Mouse (Mus musculus) hindbrain, embryonic 16.5 days (tissue): ENCODE measurements at regions not wholly inside any gene's neighbourhood (a gene's known extent, or its start where the extent isn't known, plus 50 kb on each side); places are given as distances from the start of the nearest gene placed in this dataset.

Source experiments
- ATAC-seq: fragments of 200-750 bp; cut with Nextera tagmentation; 2 replicates; pipeline ENCODE4 v1.8.0; 2017; ENCODE audit warnings: moderate TSS enrichment, moderate library complexity
- H3K27ac ChIP-seq: fragments of 300-500 bp; sonication (generic); 2 replicates; pipeline ENCODE4 v1.5.1; 2014; ENCODE audit warnings: low read depth, mild to moderate bottlenecking, control low read depth, low read length, moderate library complexity
- H3K27me3 ChIP-seq: fragments of 300-500 bp; sonication (generic); replicated peaks from 2 replicates; pipeline ENCODE4 v1.6.1; 2014; ENCODE audit warnings: low read length; ENCODE audit not compliant: control insufficient read depth, insufficient read depth
- H3K36me3 ChIP-seq: fragments of 300-500 bp; sonication (generic); 2 replicates; pipeline ENCODE4 v1.6.1; 2014; ENCODE audit warnings: mild to moderate bottlenecking, low read length, moderate library complexity, mixed read lengths; ENCODE audit not compliant: control insufficient read depth, insufficient read depth
- H3K4me1 ChIP-seq: fragments of 300-500 bp; sonication (generic); 2 replicates; pipeline ENCODE4 v1.6.1; 2014; ENCODE audit warnings: low read depth, low read length; ENCODE audit not compliant: control insufficient read depth, insufficient read depth
- H3K4me2 ChIP-seq: fragments of 300-500 bp; sonication (generic); 2 replicates; pipeline ENCODE4 v1.6.1; 2014; ENCODE audit warnings: mild to moderate bottlenecking, low read length, control low read depth, moderate library complexity
- H3K4me3 ChIP-seq: fragments of 300-500 bp; sonication (generic); 2 replicates; pipeline ENCODE4 v1.5.1; 2014; ENCODE audit warnings: mild to moderate bottlenecking, low read length, control low read depth, moderate library complexity
- H3K9ac ChIP-seq: fragments of 300-500 bp; sonication (generic); 2 replicates; pipeline ENCODE4 v1.6.1; 2014; ENCODE audit warnings: low read depth, mild to moderate bottlenecking, control low read depth, low read length, moderate library complexity
- H3K9me3 ChIP-seq: fragments of 300-500 bp; sonication (generic); 2 replicates; pipeline ENCODE4 v1.6.1; 2014; ENCODE audit warnings: mild to moderate bottlenecking, low read length, moderate library complexity; ENCODE audit not compliant: control insufficient read depth
- WGBS: fragments of 180-500 bp; shearing (Covaris S2); extraction: QIAGEN DNeasy Blood & Tissue Kit; methylation state at CpG from one replicate; pipeline ENCODE4 v1.1.7; 2014; 5-methylcytosine and 5-hydroxymethylcytosine counted together

DNA sequence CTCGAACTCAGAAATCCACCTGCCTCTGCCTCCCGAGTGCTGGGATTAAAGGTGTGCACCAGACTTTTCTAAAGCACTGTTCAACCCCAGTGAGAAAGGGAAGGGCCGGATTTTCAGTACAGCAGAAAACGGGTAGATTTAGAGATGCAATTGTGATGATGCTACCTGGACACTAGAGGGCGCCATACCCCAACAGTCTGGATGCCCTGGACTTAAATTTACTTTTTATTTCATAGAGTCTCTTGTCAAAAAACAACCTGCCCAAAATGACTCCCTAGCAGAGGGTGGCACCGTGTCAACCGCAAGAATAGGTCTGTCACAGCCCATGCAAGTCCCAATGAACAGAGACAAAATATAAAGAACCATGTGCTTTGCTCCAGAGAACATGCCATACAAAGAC is 394.2 kb downstream of the Sox9 start:
- H3K4me1 ChIP-seq, result peaks cover 9% of the 10 kb centered on the region
- no peaks in the 10 kb centered on the region for H3K36me3 ChIP-seq
- no peaks in the 10 kb centered on the region for H3K9me3 ChIP-seq
- H3K27me3 ChIP-seq, result no peaks in the 10 kb centered on the region
- 24% methylated on average over 7 of the region's 7 CpGs for WGBS
- H3K9ac ChIP-seq, result no peak overlapping the region
- no peak for ATAC-seq
- no peak overlapping the region for H3K4me2 ChIP-seq
- H3K4me3 ChIP-seq, result no peak overlapping the region
- no peak overlapping the region for H3K27ac ChIP-seq

DNA sequence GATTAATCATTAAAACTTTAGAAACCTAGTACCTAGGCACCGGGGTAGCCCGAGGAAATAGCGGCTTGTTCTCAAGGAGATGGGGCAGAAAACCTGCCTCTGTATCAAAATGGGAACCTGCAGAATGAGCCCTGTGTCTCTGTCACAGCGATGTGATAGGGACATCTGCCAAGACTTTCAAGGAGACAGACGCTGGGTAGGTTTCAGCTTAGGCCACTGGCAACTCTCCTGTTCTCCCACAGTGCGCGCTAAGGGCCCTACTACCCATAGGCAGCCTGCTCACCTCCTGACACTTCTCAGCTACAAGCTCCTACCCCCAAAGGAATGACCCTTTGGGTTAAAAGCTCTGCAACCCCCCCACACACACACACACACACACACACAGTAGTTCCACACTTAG is 396.4 kb downstream of the Sox9 start:
- Histone ChIP-seq H3K9ac (no peak overlapping the region), H3K27me3 (no peaks in the 10 kb centered on the region), H3K36me3 (no peaks in the 10 kb centered on the region), H3K9me3 (no peaks in the 10 kb centered on the region), H3K4me2 (no peak overlapping the region), H3K4me3 (no peak overlapping the region), H3K27ac (no peak overlapping the region), H3K4me1 (peaks cover 15% of the 10 kb centered on the region)
- no peak for ATAC-seq
- 66% methylated on average over 7 of the region's 7 CpGs for WGBS

DNA sequence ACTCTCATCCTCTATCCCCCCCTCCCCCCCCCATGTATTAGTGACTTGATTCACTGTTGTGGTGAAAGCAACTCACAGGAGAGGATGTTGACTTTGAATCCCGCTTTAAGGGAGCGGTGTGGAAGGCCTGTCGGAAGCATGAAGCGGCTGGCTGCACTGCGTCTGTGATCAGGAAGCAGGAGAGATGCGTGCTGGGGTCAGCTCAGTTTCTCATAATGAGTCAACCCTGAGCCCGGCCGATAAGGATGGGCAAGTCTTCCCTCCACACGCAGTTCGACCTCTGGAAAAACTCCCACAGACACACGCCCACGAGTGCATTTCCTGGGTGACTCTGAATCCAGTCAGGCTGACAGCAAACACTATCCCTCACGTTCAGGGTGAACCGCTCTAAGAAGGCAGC is 398.0 kb downstream of the Sox9 start:
- H3K27ac ChIP-seq, result no peak overlapping the region
- H3K4me3 ChIP-seq, result no peak overlapping the region
- no peak overlapping the region for H3K4me2 ChIP-seq
- H3K4me1 ChIP-seq, result peaks cover 15% of the 10 kb centered on the region
- no peak overlapping the region for H3K9ac ChIP-seq
- no peak for ATAC-seq
- WGBS, result 73% methylated on average over 14 of the region's 14 CpGs
- H3K27me3 ChIP-seq, result no peaks in the 10 kb centered on the region
- H3K36me3 ChIP-seq, result no peaks in the 10 kb centered on the region
- no peaks in the 10 kb centered on the region for H3K9me3 ChIP-seq

DNA sequence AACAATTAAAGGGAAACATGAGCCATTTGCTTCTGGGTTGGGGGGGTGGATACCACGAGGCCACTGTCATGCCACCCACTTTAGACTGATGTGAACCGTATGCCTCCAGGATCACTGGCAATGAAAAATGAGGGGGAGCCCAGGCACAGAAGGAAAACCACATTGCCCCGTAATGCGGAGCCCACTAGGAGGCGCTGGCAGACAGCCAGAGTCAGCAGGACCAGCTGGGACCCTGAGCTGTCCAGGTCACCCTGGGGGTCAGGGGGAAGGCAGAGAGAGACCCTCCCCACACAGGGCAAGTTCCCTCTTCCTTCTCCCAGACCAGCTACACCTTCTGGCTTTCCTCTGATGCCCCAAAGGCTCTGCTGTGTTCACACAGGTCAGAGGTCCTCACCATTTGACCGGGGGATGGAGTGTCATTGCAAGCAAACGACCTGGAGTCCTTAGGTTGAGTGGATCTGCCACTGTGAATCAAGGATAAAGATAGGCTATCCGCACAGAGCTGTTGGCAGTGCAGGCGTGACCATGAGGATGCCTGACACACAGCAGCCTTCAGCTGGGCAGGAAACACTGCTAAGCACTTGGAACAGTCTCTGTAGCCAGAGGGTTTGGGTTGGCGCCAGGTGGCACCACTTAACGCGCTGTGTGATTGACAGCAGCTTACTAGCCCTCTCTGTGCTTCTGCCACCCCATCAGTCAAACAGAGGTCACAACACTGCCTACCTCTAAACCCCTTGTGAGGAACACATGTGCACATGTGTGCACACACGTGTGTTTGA is 400.2 kb downstream of the Sox9 start:
- H3K27me3 ChIP-seq, result no peaks in the 10 kb centered on the region
- no peak overlapping the region for H3K9ac ChIP-seq
- peak; percentile 40; the same call in 1 of the 2 replicates for ATAC-seq
- H3K27ac ChIP-seq, result no peak overlapping the region
- no peaks in the 10 kb centered on the region for H3K9me3 ChIP-seq
- peaks cover 12% of the 10 kb centered on the region for H3K4me1 ChIP-seq
- H3K36me3 ChIP-seq, result no peaks in the 10 kb centered on the region
- 49% methylated on average over 13 of the region's 13 CpGs for WGBS
- no peak overlapping the region for H3K4me2 ChIP-seq
- H3K4me3 ChIP-seq, result no peak overlapping the region

DNA sequence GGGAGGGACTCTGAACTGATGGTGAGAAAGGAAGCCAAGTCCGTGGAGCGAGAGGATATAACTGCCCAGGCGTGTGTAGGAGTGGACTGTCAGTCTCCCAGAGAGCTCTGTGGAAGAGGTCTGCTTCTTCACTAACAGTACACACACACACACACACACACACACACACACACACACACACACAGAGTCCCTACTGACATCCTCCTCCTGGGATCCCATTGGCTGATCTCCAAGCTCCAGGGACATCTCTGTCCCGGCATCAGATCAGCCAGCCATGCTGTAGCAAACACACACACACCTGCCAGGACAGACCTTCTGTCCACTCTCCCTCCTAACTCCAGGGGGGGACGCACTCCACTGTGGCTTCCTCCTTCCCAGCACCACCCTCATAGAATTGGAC is 401.5 kb downstream of the Sox9 start:
- Histone ChIP-seq H3K4me3 (no peak overlapping the region), H3K4me1 (peaks cover 12% of the 10 kb centered on the region), H3K27ac (peak overlapping the region; percentile 30; the same call in 1 of the 2 replicates), H3K36me3 (no peaks in the 10 kb centered on the region), H3K27me3 (no peaks in the 10 kb centered on the region), H3K9ac (no peak overlapping the region), H3K9me3 (no peaks in the 10 kb centered on the region), H3K4me2 (no peak overlapping the region)
- no peak for ATAC-seq
- 40% methylated on average over 5 of the region's 5 CpGs for WGBS

DNA sequence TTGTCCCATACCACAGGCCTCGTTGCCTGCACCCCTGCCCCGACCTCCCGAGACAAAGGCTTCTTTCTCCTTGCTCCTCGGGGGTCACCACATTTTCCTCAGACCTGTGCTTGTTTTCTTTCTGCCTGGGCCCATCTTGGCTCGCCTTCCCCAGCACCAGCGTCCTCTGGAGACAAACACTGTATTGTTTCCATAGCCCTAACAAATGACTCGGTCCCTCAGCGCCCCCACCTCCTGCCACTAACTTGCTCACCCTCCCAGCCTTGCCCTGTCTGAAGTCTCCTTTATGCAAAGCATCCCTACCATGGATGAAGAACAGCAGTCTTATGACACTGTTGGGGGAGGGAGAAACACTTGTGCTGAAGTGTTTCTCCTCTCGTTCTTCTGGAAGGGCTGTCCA is 402.1 kb downstream of the Sox9 start:
- H3K4me2 ChIP-seq, result no peak overlapping the region

DNA sequence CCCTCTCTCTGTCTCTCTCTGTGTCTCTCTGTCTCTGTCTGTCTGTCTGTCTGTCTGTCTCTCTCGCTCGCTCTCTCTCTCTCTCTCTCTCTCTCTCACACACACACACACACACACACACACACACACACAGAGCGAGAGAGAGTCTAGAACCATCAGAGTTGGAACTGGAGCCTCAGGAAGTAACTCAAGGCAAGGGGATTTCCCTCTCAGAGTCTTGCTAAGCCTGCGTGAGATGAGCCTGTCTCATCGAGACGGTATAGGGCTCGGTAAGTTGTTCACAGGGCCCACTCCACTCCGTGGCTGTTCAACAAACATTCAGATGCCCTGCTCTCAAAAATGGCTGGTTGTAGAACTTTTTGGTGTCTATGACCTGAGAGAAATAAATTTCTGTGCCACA is 405.4 kb downstream of the Sox9 start:
- H3K4me1 ChIP-seq, result peaks cover 6% of the 10 kb centered on the region

More for the DNA sequence above, 402.1 kb downstream of the Sox9 start:
- 10% methylated on average over 9 of the region's 9 CpGs for WGBS
- Histone ChIP-seq H3K27me3 (no peaks in the 10 kb centered on the region), H3K4me3 (no peak overlapping the region), H3K4me1 (peaks cover 12% of the 10 kb centered on the region), H3K36me3 (no peaks in the 10 kb centered on the region), H3K9me3 (no peaks in the 10 kb centered on the region), H3K9ac (no peak overlapping the region), H3K27ac (no peak overlapping the region; the same call in 1 of the 2 replicates)
- no peak for ATAC-seq

DNA sequence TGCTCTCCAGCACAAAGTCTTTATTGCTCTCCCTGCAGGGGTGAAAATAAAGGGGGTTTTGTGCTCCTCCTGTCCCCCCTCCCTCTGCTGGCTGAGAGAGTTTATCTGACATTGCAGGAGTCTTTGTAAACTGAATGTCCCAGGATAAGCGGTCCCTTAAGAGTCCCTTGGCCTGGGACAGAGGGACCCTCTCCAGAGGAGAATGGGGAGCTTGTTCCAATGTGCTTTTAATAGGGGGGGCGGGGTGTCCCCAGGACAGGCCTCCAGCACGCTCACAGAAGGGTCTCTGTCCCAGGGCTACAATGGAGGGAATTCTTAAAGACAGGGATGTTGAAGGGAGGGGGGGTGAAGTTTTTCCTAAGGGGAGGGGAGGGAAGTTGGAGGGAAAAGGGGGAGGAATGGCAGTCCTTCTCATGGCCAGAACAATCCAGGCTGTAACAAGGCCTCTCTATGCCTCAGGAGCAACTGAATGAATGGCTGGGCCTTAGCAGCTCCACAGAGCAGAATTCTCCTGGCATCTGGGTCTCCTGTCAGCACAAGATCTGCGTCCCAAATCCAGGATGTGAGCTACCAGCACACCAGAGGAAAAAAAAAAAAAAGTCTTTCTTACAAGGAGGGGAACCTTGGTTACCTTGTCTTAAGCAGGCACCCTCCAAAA is 406.4 kb downstream of the Sox9 start:
- H3K9ac ChIP-seq, result no peak overlapping the region
- H3K4me3 ChIP-seq, result no peak overlapping the region
- no peaks in the 10 kb centered on the region for H3K27me3 ChIP-seq
- WGBS, result 23% methylated on average over 4 of the region's 4 CpGs
- H3K27ac ChIP-seq, result peak overlapping the region; percentile 60
- peak; percentile 96 for ATAC-seq
- H3K36me3 ChIP-seq, result no peaks in the 10 kb centered on the region
- no peaks in the 10 kb centered on the region for H3K9me3 ChIP-seq
- H3K4me2 ChIP-seq, result no peak overlapping the region
- H3K4me1 ChIP-seq, result peaks cover 10% of the 10 kb centered on the region

More for the DNA sequence above, 405.4 kb downstream of the Sox9 start:
- H3K4me2 ChIP-seq, result no peak overlapping the region
- H3K9me3 ChIP-seq, result no peaks in the 10 kb centered on the region
- 66% methylated on average over 8 of the region's 8 CpGs for WGBS
- H3K4me3 ChIP-seq, result no peak overlapping the region
- no peaks in the 10 kb centered on the region for H3K36me3 ChIP-seq
- H3K27me3 ChIP-seq, result no peaks in the 10 kb centered on the region
- H3K27ac ChIP-seq, result no peak overlapping the region
- no peak overlapping the region for H3K9ac ChIP-seq
- ATAC-seq, result no peak

DNA sequence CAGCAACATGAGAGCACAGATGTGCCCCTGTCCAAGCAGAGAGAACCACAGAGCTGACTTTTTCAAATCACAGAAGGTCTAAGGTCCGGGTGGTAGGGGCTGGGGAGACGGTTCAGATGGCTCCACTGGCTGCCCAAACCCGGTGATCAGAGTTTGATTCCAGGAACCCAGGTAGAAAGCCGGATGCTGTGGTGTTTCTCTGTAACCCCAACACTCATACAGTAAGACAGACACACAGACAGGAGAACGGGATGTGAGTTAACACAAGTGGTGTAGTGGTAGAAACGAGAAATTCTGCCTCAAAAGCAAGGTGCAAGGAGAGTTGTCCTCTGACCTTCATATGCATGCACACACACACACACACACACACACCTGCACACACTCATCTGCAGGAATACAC is 408.0 kb downstream of the Sox9 start:
- WGBS, result 89% methylated on average over 6 of the region's 6 CpGs
- Histone ChIP-seq H3K27me3 (no peaks in the 10 kb centered on the region), H3K36me3 (no peaks in the 10 kb centered on the region), H3K9ac (no peak overlapping the region), H3K9me3 (no peaks in the 10 kb centered on the region), H3K27ac (no peak overlapping the region), H3K4me2 (no peak overlapping the region), H3K4me3 (no peak overlapping the region), H3K4me1 (peaks cover 4% of the 10 kb centered on the region)
- no peak for ATAC-seq
